Mouse (Mus musculus) ES-Bruce4 (cell line): ENCODE measurements around the gene Foxc2.

Source experiments
- CTCF ChIP-seq: IDR thresholded peaks from one replicate; pipeline ENCODE4 v1.8.1; 2011; ENCODE audit warnings: low read depth, low read length
- EP300 ChIP-seq: IDR thresholded peaks from 2 replicates; pipeline ENCODE4 v1.6.1; 2011; ENCODE audit warnings: low read depth, low read length; ENCODE audit not compliant: insufficient read depth
- POLR2A ChIP-seq: IDR thresholded peaks from one replicate; pipeline ENCODE4 v1.8.1; 2011; ENCODE audit warnings: low read length; ENCODE audit not compliant: insufficient read depth

DNA sequence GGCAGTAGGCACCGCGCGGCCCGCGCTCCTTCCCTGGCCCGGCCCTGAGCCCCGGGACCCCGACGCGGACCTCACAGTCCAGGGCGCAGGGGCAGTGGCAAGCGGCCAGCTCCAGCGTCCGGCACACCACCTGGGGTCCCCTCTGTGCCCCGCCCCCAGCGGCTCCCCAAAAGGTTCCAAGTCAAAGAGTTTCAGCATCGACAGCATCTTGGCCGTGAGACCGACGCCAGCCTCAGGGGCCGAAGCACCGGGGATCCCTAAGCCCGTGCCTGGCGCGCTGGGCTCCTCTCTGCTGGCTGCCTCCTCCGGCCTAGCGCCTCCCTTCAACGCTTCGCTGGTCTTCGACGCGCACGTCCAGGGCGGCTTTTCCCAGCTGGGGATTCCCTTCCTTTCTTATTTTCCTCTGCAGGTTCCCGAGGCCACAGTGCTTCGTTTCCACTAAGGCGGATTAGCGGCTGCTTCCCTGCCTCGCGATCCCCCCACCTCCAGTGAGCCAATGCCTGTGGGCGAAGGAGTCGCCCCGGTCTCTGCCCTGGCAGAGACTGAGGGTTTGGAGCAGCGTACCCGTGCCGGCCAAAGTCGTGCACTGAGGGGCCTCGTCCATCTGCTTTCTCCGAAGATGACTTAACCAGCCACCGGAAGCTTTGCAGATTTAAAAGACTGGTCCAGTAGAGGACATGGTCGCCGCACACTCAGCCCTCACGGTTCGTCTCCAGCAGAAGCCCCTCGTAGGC is 12.7 kb downstream of the Foxc2 start:
- TF ChIP-seq CTCF (no peak), POLR2A (no peak), EP300 (no peak)
